Mouse (Mus musculus): Measurements from ENCODE around the gene Ak6. TPM values are rescaled to one million over a fixed set of nuclear protein-coding genes. Genes with fewer than 3 reads are reported as not detected.

Ak6 gene
- polyA plus RNA-seq (2012; rRNA removed), result 121 and 132 TPM in 2 replicates

DNA sequence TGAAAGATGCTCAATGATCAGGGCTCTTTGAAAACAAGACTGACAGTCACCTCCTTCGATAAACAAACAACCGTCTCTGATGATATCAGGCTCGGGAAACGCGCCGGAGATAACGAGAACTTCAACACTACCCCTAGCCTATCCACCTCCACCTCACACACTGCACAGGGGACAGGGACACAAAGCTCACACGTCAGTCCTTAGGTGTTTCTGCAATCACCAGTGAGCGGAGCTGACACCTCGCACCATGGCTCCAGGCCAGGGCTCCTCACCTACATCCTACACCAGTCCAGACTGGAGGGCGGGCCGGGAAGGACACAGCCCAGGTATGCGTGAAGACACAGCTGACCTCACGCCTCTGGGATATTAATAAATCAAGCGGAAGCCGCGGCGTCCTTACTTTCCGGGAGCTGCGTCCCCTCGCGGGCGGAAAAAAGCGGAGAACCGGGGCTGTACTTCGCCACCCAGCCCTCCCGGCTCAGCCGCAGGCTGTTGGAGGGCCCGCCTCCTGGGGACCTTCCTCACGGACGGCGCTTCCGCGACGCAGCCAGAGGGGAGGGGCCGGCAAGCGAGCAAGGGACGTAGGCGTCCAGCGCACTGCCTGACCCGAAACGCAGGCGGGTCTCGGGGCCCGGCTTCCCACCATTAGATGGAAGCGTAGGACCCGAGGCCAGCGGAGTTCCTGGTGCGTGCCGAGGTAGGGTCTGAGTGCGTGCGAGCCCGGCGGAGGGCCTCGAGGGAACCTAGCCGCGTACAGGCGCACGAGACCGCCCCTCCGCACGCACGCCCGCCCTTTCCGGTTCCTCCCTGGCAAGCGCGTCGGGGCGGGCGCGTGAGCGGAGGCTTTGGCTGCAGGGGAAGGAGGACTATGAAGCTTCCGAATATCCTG is at the start of gene Ak6, which contains the start of gene Rad17:
TSS of gene Ak6 (plus strand) at position 430 of the 889 bp plus-strand sequence.
TSS of gene Rad17 (minus strand) at position 502 of the 889 bp plus-strand sequence.

DNA sequence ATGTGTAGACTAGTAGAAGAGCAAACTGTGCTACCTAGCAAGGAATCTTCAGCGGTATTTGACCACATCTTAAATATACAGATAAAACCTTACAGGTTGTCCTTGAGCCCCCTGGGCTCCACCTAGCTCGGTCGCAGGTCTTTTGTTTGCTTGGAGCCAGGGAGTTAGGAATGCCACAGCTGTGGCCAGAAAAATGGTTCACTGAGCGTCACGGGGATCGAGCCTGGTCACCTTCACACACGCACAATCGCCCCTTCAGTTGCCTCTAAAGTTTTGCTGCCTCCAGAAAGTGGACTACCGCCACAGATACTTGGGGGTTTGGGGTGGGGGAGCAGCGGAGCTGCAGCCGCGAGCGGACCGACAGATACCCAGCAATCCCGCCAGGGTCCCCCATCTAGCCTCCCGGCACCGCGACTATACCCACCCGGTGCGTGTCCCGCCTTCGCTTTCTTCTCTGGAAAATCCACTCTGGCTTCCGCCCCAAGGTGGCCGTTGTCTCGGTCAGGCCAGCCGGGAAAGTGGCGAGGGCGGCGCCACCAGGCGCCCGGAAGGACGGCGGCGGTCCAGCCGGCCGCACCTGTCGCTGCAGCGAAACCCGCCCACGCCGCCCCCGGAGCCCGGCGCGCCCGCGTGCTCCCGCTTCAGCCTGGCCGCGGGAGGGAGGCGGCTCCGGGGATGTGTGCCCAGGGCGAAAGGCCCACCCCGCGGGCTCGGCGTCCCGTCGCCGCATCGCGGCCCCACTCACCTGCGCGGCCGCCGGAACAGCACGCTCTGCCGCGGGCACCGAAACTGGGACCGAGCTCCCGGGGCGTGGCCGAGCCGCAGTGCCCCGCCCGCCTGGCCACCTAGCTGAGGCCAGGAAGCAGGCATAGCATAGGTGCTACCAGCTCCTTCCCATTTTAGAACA is 34.3 kb upstream of the Ak6 start, which contains the start of gene Marveld2:
TSS of gene Marveld2 (minus strand) at position 791 of the 907 bp plus-strand sequence.

DNA sequence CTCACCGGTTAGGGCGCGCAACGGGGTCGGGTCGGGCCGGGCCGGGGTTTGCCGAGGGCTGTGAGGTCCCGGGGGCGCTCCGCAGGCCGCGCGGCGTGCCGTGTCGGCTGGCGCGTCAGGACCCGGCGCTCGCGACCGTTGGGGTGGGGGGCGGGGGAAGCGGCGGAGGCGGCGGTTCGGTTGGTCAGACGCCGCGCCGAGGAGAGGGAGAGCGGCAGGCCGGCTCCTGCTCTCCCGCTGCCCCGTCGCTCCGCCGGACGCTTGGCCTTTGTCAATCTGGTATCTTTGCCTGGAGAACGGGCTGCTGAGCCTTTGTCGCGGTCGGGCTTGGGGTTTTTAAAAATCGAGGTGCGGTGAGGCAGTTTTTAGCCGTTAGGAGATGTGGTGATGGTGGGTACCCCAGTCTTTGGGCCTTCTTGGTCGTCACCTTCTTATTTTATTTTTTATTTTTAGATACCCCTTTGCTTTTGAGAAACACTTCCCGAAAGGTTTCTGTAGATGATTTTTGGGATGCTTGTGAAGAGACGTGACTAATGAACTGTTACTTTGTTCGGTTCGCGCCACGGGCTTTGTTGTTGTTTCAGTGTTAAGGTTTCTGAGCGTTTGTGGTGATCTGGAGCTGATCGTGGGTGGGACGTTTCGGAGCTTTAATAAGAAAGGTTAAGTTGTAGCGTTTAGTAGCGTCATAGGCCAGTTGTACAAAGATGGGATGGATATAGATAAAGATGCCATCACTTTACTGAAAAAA is 834 bp downstream of the Ak6 start, which contains the start of gene Taf9:
TSS of gene Taf9 (plus strand) at position 141 of the 748 bp plus-strand sequence.

DNA sequence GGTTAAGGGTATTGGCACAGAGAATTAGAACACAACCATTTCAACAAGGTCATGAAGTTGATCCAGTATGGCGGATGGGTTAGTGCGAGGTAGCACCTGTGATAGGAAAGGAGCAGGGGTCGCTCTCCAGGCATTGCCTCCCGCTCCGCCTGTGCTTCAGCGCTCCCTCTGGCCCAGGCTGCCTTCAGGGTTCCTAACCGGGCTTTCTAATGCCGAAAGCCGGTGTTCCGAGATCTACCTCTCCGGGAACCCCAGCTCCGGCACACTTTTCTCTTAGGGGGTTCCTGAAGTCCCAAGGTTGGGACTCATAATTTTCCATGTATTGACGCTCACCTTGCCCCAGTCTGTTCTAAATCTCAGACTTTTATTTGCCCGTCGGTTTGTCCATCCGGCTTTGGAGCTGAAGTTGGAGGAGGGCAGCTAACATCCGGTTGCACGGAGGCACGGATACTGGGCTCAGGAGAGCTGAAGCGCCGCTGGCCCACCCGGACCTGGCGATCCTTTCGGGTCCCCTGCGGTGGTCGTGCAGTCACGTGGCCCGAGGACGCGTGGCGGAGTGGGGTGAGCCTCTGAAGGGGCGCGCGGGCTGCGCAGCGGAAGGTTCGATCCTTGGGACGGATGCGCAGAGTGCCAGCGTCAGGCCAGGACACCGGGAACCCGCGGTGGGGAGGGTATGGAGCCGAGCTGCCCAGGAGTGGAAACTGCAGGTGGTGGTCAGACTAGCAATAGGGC is 18.7 kb downstream of the Ak6 start, which contains the start of gene Ccdc125:
TSS of gene Ccdc125 (plus strand) at position 427 of the 732 bp plus-strand sequence.

Other genes with a start within 250 kb of the Ak6 start
- gene Naip1, start 198.1 kb upstream of the Ak6 start, polyA plus RNA-seq (2012; rRNA removed), result 0.01 TPM in 1 of 2 replicates, not detected in the other
- gene Gtf2h2, start 158.4 kb upstream of the Ak6 start, polyA plus RNA-seq (2012; rRNA removed), result 28.1 and 30.8 TPM in 2 replicates
- 3.0 and 3.3 TPM in 2 replicates for gene Ocln, start 98.3 kb upstream of the Ak6 start, polyA plus RNA-seq (2012; rRNA removed)
- gene Marveld2, start 34.0 kb upstream of the Ak6 start, polyA plus RNA-seq (2012; rRNA removed), result 3.6 and 4.5 TPM in 2 replicates
- gene Rad17, start 72 bp downstream of the Ak6 start, polyA plus RNA-seq (2012; rRNA removed), result 8.9 and 10.1 TPM in 2 replicates
- 9.7 and 10.4 TPM in 2 replicates for gene Taf9, start 600 bp downstream of the Ak6 start, polyA plus RNA-seq (2012; rRNA removed)
- 4.3 TPM in 2 replicates for gene Ccdc125, start 18.7 kb downstream of the Ak6 start, polyA plus RNA-seq (2012; rRNA removed)
- 16.5 and 19.9 TPM in 2 replicates for gene Cdk7, start 80.0 kb downstream of the Ak6 start, polyA plus RNA-seq (2012; rRNA removed)
- gene Mrps36, start 93.7 kb downstream of the Ak6 start, polyA plus RNA-seq (2012; rRNA removed), result 54.7 and 58.2 TPM in 2 replicates
- 26.5 and 31.2 TPM in 2 replicates for gene Cenph, start 124.9 kb downstream of the Ak6 start, polyA plus RNA-seq (2012; rRNA removed)
- 124 and 147 TPM in 2 replicates for gene Ccnb1, start 135.6 kb downstream of the Ak6 start, polyA plus RNA-seq (2012; rRNA removed)
- 20.1 and 24.1 TPM in 2 replicates for gene Slc30a5, start 182.4 kb downstream of the Ak6 start, polyA plus RNA-seq (2012; rRNA removed)